Mouse (Mus musculus): Measurements from ENCODE around the gene Il1r2.

GRCm38 (mm10) chr1:40046600-40046999 is 27.3 kb upstream of the Il1r2 start:
- TF ChIP-seq CTCF (IDR thresholded peaks at IDR 0.05): no peak
- TF ChIP-seq EP300 (IDR thresholded peaks at IDR 0.05): no peak
